Mouse (Mus musculus) intestine, embryonic 14.5 days (tissue): ENCODE measurements at regions not wholly inside any gene's neighbourhood (a gene's known extent, or its start where the extent isn't known, plus 50 kb on each side); places are given as distances from the start of the nearest gene placed in this dataset.

Experiments
- ATAC-seq: fragments of 200-750 bp; cut with Nextera tagmentation; replicated peaks from 2 replicates; pipeline ENCODE4 v1.8.0; 2017; ENCODE audit warnings: low read depth, moderate number of reproducible peaks, moderate TSS enrichment, moderate library complexity; ENCODE audit not compliant: low FRiP score, low TSS enrichment
- DNase-seq: peaks from one replicate; pipeline ENCODE4 v3.0.0-alpha.2; 2018; ENCODE audit warnings: low spot score
- H3K27ac ChIP-seq: fragments of 300-500 bp; sonication (generic); 2 replicates; pipeline ENCODE4 v1.5.1; 2014; ENCODE audit warnings: low read depth, mild to moderate bottlenecking, control low read depth
- H3K27me3 ChIP-seq: fragments of 300-500 bp; sonication (generic); replicated peaks from 2 replicates; pipeline ENCODE4 v1.6.1; 2014; ENCODE audit warnings: low read length, control low read depth; ENCODE audit not compliant: control insufficient read depth, insufficient read depth
- H3K36me3 ChIP-seq: fragments of 300-500 bp; sonication (generic); 2 replicates; pipeline ENCODE4 v1.6.1; 2014; ENCODE audit warnings: low read length, control low read depth; ENCODE audit not compliant: control insufficient read depth, insufficient read depth
- H3K4me1 ChIP-seq: fragments of 300-500 bp; sonication (generic); replicated peaks from 2 replicates; pipeline ENCODE4 v1.6.1; 2014; ENCODE audit warnings: low read length, control low read depth, mixed read lengths; ENCODE audit not compliant: control insufficient read depth, insufficient read depth
- H3K4me2 ChIP-seq: fragments of 300-500 bp; sonication (generic); 2 replicates; pipeline ENCODE4 v1.6.1; 2014; ENCODE audit warnings: low read length
- H3K4me3 ChIP-seq: fragments of 300-500 bp; sonication (generic); 2 replicates; pipeline ENCODE4 v1.5.1; 2014; ENCODE audit warnings: low read depth, low read length, control low read depth, mixed read lengths
- H3K9ac ChIP-seq: fragments of 300-500 bp; sonication (generic); 2 replicates; pipeline ENCODE4 v1.6.1; 2014; ENCODE audit warnings: mild to moderate bottlenecking, low read length
- H3K9me3 ChIP-seq: fragments of 300-500 bp; sonication (generic); 2 replicates; pipeline ENCODE4 v1.6.1; 2016; ENCODE audit warnings: low read length, control low read depth; ENCODE audit not compliant: control insufficient read depth
- whole genome bisulfite sequencing: fragments of 180-500 bp; shearing (Covaris S2); extraction: QIAGEN DNeasy Blood & Tissue Kit; methylation state at CpG from one replicate; pipeline ENCODE4 v1.1.7; 2014; 5-methylcytosine and 5-hydroxymethylcytosine counted together

GRCm38 (mm10) chr11:63276641-63277040 lies 147.9 kb downstream of the Pmp22 start:
- Histone ChIP-seq H3K36me3 (no peaks in the 10 kb centered on the region), H3K9me3 (no peaks in the 10 kb centered on the region), H3K27me3 (no peaks in the 10 kb centered on the region), H3K27ac (no peak overlapping the region), H3K9ac (no peak overlapping the region), H3K4me3 (no peak overlapping the region), H3K4me1 (no peaks in the 10 kb centered on the region), H3K4me2 (no peak overlapping the region)
- ATAC-seq (no peak), DNase-seq (no peak)
- WGBS = 83% methylated on average over 5 of the region's 5 CpGs

GRCm38 (mm10) chr11:63281839-63282238 lies 153.1 kb downstream of the Pmp22 start:
- ATAC-seq (no peak), DNase-seq (no peak)
- 91% methylated on average over 5 of the region's 5 CpGs for WGBS
- Histone ChIP-seq H3K9ac (no peak overlapping the region), H3K27ac (no peak overlapping the region), H3K27me3 (no peaks in the 10 kb centered on the region), H3K4me1 (no peaks in the 10 kb centered on the region), H3K36me3 (no peaks in the 10 kb centered on the region), H3K9me3 (no peaks in the 10 kb centered on the region), H3K4me3 (no peak overlapping the region), H3K4me2 (no peak overlapping the region)

- Histone ChIP-seq H3K9ac (no peak overlapping the region), H3K4me1 (no peaks in the 10 kb centered on the region), H3K4me3 (no peak overlapping the region), H3K27ac (no peak overlapping the region), H3K4me2 (no peak overlapping the region), H3K36me3 (no peaks in the 10 kb centered on the region), H3K27me3 (no peaks in the 10 kb centered on the region), H3K9me3 (no peaks in the 10 kb centered on the region)
- DNase-seq = no peak
- 72% methylated on average over 10 of the region's 10 CpGs for WGBS
- ATAC-seq = no peak
Measured at GRCm38 (mm10) chr11:63282541-63282940, 153.8 kb downstream of the Pmp22 start.

- Histone ChIP-seq H3K27me3 (no peaks in the 10 kb centered on the region), H3K9me3 (no peaks in the 10 kb centered on the region), H3K9ac (no peak overlapping the region), H3K36me3 (no peaks in the 10 kb centered on the region), H3K4me1 (no peaks in the 10 kb centered on the region), H3K4me2 (no peak overlapping the region), H3K4me3 (no peak overlapping the region), H3K27ac (no peak overlapping the region)
- WGBS = 78% methylated on average over 2 of the region's 2 CpGs
- ATAC-seq = no peak
- DNase-seq = no peak
Measured at GRCm38 (mm10) chr11:63286026-63286425, 157.2 kb downstream of the Pmp22 start.

GRCm38 (mm10) chr11:63287766-63288165 lies 159.0 kb downstream of the Pmp22 start:
- Histone ChIP-seq H3K9me3 (no peaks in the 10 kb centered on the region), H3K9ac (no peak overlapping the region), H3K4me2 (no peak overlapping the region), H3K4me3 (no peak overlapping the region), H3K36me3 (no peaks in the 10 kb centered on the region), H3K27ac (no peak overlapping the region), H3K27me3 (no peaks in the 10 kb centered on the region), H3K4me1 (no peaks in the 10 kb centered on the region)
- DNase-seq = no peak
- no peak for ATAC-seq
- 67% methylated on average over 2 of the region's 2 CpGs for WGBS

GRCm38 (mm10) chr11:63290618-63291017 lies 161.8 kb downstream of the Pmp22 start:
- DNase-seq (no peak), ATAC-seq (no peak)
- Histone ChIP-seq H3K36me3 (no peaks in the 10 kb centered on the region), H3K4me1 (no peaks in the 10 kb centered on the region), H3K4me3 (no peak overlapping the region), H3K27ac (no peak overlapping the region), H3K4me2 (no peak overlapping the region), H3K27me3 (no peaks in the 10 kb centered on the region), H3K9me3 (no peaks in the 10 kb centered on the region), H3K9ac (no peak overlapping the region)
- WGBS = 74% methylated on average over 13 of the region's 13 CpGs

- no peaks in the 10 kb centered on the region for H3K9me3 ChIP-seq
- DNase-seq (no peak), ATAC-seq (no peak)
- no peak overlapping the region for H3K4me3 ChIP-seq
- no peak overlapping the region for H3K9ac ChIP-seq
- no peak overlapping the region for H3K4me2 ChIP-seq
- no peaks in the 10 kb centered on the region for H3K4me1 ChIP-seq
- H3K27ac ChIP-seq = no peak overlapping the region
- H3K36me3 ChIP-seq = no peaks in the 10 kb centered on the region
- H3K27me3 ChIP-seq = no peaks in the 10 kb centered on the region
- 81% methylated on average over 4 of the region's 4 CpGs for WGBS
Measured at GRCm38 (mm10) chr11:63293485-63293884, 164.7 kb downstream of the Pmp22 start.

- Histone ChIP-seq H3K4me3 (no peak overlapping the region), H3K27ac (no peak overlapping the region), H3K36me3 (no peaks in the 10 kb centered on the region), H3K4me2 (no peak overlapping the region), H3K9ac (no peak overlapping the region), H3K4me1 (no peaks in the 10 kb centered on the region), H3K9me3 (no peaks in the 10 kb centered on the region), H3K27me3 (no peaks in the 10 kb centered on the region)
- DNase-seq (no peak), ATAC-seq (no peak)
- 89% methylated on average over 3 of the region's 3 CpGs for WGBS
Measured at GRCm38 (mm10) chr11:63294476-63294875, 165.7 kb downstream of the Pmp22 start.

- Histone ChIP-seq H3K9me3 (no peaks in the 10 kb centered on the region), H3K27ac (no peak overlapping the region), H3K9ac (no peak overlapping the region), H3K4me2 (no peak overlapping the region), H3K4me3 (no peak overlapping the region), H3K4me1 (no peaks in the 10 kb centered on the region), H3K27me3 (no peaks in the 10 kb centered on the region), H3K36me3 (no peaks in the 10 kb centered on the region)
- no peak for ATAC-seq
- no peak for DNase-seq
- WGBS = 85% methylated on average over 3 of the region's 3 CpGs
Measured at GRCm38 (mm10) chr11:63296476-63296875, 167.7 kb downstream of the Pmp22 start.
